Mouse (Mus musculus) limb, embryonic 15.5 days (tissue): ENCODE results near the gene Zbp1. TPM values are rescaled to one million over a fixed set of nuclear protein-coding genes. Genes with fewer than 3 reads are reported as not detected.

Source experiments
- ATAC-seq: fragments of 200-750 bp; cut with Nextera tagmentation; 2 replicates; pipeline ENCODE4 v1.8.0; 2017; ENCODE audit warnings: low read depth, moderate TSS enrichment; ENCODE audit not compliant: insufficient number of reproducible peaks, low FRiP score, low TSS enrichment
- H3K27ac ChIP-seq: fragments of 300-500 bp; sonication (generic); 2 replicates; pipeline ENCODE4 v1.5.1; 2015; ENCODE audit warnings: moderate library complexity, mild to moderate bottlenecking, inconsistent platforms
- H3K27me3 ChIP-seq: fragments of 300-500 bp; sonication (generic); 2 replicates; pipeline ENCODE4 v1.6.1; 2015; ENCODE audit warnings: inconsistent platforms
- H3K36me3 ChIP-seq: fragments of 300-500 bp; sonication (generic); 2 replicates; pipeline ENCODE4 v1.6.1; 2015; ENCODE audit warnings: inconsistent platforms
- H3K4me1 ChIP-seq: fragments of 300-500 bp; sonication (generic); 2 replicates; pipeline ENCODE4 v1.6.1; 2015; ENCODE audit warnings: inconsistent platforms
- H3K4me2 ChIP-seq: fragments of 300-500 bp; sonication (generic); 2 replicates; pipeline ENCODE4 v1.6.1; 2015; ENCODE audit warnings: mild to moderate bottlenecking, inconsistent platforms
- H3K4me3 ChIP-seq: fragments of 300-500 bp; sonication (generic); 2 replicates; pipeline ENCODE4 v1.5.1; 2015; ENCODE audit warnings: mild to moderate bottlenecking, inconsistent platforms
- H3K9ac ChIP-seq: fragments of 300-500 bp; sonication (generic); 2 replicates; pipeline ENCODE4 v1.6.1; 2015; ENCODE audit warnings: inconsistent platforms
- H3K9me3 ChIP-seq: fragments of 300-500 bp; sonication (generic); 2 replicates; pipeline ENCODE4 v1.6.1; 2016; ENCODE audit warnings: inconsistent platforms
- WGBS: fragments of 180-500 bp; shearing (Covaris S2); methylation state at CpG from one replicate; pipeline ENCODE4 v1.1.7; 2015; 5-methylcytosine and 5-hydroxymethylcytosine counted together
- polyA plus RNA-seq: library from polyadenylated mRNA; unstranded; fragments of >200 nt; fragmentation: Nextera tagmentation; extraction: Ambion mirVana; gene quantifications from 2 replicates; pipeline ENCODE4 v1.2.1, GENCODE M21; 2015

Zbp1 gene
- polyA plus RNA-seq, 1 experiment from 2014 or later: 0.64 TPM

DNA sequence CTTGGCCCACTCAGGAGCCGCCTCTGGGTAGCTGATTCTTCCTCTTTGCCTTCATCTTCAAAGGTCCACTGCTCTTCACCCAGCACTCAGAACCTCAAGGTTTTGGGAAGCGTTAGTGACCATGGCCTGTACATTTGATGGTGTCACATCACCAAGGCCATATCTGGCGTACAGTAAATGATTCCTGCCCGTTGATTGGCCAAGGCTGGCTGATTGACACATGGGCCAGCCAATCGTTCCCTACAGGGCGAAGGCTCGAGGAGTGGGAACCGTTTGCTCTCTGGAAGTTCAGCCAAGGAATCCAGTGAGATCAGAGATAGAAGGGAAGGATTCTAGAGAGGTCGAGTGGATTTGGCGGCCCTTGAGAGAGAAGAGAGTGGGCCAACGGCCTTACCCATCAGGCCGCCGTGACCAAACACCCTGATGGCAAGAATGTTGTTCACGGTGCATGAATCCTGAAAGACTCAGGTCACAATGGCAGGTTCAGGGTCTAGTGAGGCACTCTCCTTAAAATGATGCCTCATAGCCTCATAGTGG is 13.1 kb downstream of the Zbp1 start:
- 93% methylated on average over 14 of the region's 14 CpGs for WGBS
- H3K9me3 ChIP-seq: no peaks in the 10 kb centered on the region
- no peak for ATAC-seq

GRCm38 (mm10) chr2:173204671-173205070 is 14.1 kb downstream of the Zbp1 start:
- 67% methylated on average over 4 of the region's 4 CpGs for WGBS
- H3K9ac ChIP-seq: no peak overlapping the region

More for the DNA sequence above, 13.1 kb downstream of the Zbp1 start:
- no peak overlapping the region for H3K4me3 ChIP-seq
- H3K27ac ChIP-seq: no peak overlapping the region
- no peaks in the 10 kb centered on the region for H3K36me3 ChIP-seq
- no peak overlapping the region for H3K9ac ChIP-seq
- no peak overlapping the region for H3K4me2 ChIP-seq
- H3K4me1 ChIP-seq: no peaks in the 10 kb centered on the region; the same call in 1 of the 2 replicates
- H3K27me3 ChIP-seq: no peaks in the 10 kb centered on the region

DNA sequence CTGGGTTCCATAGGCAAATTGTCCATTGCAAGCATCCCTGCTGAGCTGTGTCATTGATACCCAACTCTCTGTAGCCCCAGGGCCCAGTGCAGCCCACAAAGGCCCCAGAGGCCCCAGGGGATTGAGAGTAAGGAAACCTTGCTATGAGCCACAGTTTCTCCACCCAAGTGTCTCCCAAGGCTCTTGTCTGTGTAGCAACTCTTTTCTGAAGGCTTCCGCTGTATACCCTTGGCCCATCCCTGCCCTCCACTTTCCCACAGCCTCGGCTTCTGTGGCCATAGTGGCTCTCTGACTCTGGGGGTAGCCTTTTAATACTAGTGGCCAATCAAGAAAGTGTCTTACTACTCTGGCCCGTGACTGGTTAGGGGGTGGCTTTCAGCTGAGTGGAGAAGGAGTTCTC is 15.0 kb downstream of the Zbp1 start:
- no peaks in the 10 kb centered on the region for H3K36me3 ChIP-seq
- no peaks in the 10 kb centered on the region for H3K9me3 ChIP-seq
- ATAC-seq: no peak
- H3K27me3 ChIP-seq: no peaks in the 10 kb centered on the region
- H3K27ac ChIP-seq: no peak overlapping the region
- no peaks in the 10 kb centered on the region; the same call in 1 of the 2 replicates for H3K4me1 ChIP-seq
- no peak overlapping the region for H3K4me2 ChIP-seq
- WGBS: 87% methylated on average over 3 of the region's 3 CpGs
- H3K9ac ChIP-seq: no peak overlapping the region
- H3K4me3 ChIP-seq: no peak overlapping the region

More at GRCm38 (mm10) chr2:173204671-173205070, 14.1 kb downstream of the Zbp1 start:
- Histone ChIP-seq H3K4me2 (no peak overlapping the region), H3K27ac (no peak overlapping the region), H3K4me1 (no peaks in the 10 kb centered on the region; the same call in 1 of the 2 replicates), H3K36me3 (no peaks in the 10 kb centered on the region), H3K4me3 (no peak overlapping the region), H3K9me3 (no peaks in the 10 kb centered on the region), H3K27me3 (no peaks in the 10 kb centered on the region)
- no peak for ATAC-seq

DNA sequence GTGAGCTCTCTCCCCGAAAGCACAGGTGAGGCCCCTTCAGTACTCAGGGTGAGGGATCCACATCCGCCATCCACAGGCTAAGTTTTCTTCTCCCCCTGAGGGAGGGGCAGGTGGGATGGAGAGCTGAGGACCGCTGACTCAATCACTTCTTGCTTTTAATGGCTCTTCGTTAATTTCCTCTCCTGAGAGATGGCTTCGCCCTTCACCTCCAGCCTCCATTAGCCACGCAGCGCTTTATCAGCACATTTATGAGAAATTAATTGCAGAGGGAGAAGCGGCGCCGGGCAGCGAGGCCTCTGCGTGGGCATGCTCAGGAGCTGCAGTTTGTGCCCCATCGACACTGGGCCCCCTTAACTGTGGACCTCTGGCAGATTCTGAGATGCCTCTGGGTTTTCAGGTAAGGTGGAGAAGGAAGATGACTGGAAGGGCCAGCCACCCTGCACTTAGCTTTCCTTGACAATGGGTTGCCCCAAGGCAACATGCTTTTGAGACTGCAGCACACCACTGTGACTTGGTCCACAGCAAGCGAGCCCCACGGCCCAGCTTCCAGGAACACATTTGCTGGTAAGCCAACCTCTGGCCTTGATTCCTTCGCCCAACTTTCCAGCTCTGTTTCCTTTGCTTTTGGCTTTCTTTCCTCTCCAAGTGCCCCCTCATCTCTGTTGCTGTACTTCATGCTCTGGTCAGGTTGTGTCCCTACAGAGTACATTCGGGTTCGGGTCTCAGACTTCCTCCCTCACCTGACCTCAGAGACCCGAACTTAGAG is 15.6 kb downstream of the Zbp1 start:
- Histone ChIP-seq H3K4me3 (no peak overlapping the region), H3K4me1 (no peaks in the 10 kb centered on the region; the same call in 1 of the 2 replicates), H3K4me2 (no peak overlapping the region), H3K27ac (no peak overlapping the region), H3K27me3 (no peaks in the 10 kb centered on the region), H3K9me3 (no peaks in the 10 kb centered on the region), H3K9ac (no peak overlapping the region), H3K36me3 (no peaks in the 10 kb centered on the region)
- WGBS: 70% methylated on average over 19 of the region's 19 CpGs
- no peak for ATAC-seq

DNA sequence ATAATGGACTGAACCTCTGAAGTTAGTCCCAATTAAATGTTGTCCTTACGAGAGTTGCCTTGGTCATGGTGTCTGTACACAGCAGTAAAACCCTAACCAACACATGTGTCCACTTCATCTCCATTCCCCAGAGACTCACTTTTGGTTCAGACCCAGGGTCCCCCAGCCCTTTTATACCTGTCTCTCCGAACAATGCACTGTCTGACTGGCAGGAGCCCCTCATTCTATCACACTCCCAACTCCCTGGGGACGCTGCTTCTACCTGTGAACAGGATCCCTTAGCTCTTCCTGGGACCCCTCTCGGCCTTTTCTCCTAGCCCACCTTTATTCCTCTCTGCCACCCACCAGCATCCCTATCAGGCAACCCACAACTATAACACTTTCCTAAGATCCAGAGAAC is 23.9 kb downstream of the Zbp1 start:
- no peak for ATAC-seq
- Histone ChIP-seq H3K4me1 (no peaks in the 10 kb centered on the region), H3K9ac (no peak overlapping the region), H3K27me3 (no peaks in the 10 kb centered on the region), H3K4me2 (no peak overlapping the region), H3K4me3 (no peak overlapping the region), H3K36me3 (no peaks in the 10 kb centered on the region), H3K27ac (no peak overlapping the region), H3K9me3 (no peaks in the 10 kb centered on the region)
- 90% methylated on average over 4 of the region's 4 CpGs for whole genome bisulfite sequencing

DNA sequence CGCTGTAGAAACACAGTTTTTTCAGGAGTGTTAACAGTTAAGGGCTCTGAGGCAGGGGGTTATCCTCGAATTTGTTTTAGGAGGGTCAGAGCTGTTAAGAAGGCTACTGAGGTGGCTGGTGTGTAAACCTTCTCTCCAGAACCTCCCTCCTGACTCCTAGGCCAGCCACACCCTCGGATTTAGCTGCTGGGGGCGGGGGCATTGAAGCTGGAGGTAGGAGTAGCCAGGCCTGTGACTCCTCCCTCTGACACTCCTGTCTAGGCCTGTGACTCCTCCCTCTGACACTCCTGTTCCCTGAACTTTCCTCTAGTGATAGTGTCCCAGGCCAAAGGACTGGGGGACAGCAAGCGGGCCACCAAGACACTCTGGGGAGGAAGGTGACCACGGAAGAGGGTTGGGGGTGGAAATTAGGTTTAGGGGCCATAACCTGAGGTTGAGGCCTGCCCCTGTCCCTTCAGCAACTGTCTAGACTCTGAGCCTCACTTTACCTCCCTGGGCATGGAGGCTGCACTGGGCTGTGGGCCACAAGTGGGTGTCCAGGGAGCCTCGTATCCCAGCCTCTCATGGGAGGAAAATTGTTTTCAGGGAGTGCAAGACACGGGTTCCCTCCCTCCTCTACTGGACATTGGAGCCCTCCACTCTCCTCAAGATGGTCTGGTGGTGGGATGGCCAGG is 31.4 kb downstream of the Zbp1 start:
- WGBS: 34% methylated on average over 8 of the region's 8 CpGs
- Histone ChIP-seq H3K9me3 (no peaks in the 10 kb centered on the region), H3K4me3 (no peak overlapping the region), H3K9ac (no peak overlapping the region), H3K36me3 (no peaks in the 10 kb centered on the region), H3K4me2 (no peak overlapping the region), H3K27ac (no peak overlapping the region), H3K4me1 (0 out of 2 replicates have a peak, but pooled peaks cover 6% of the 10 kb centered on the region), H3K27me3 (peaks cover 7% of the 10 kb centered on the region; the same call in 1 of the 2 replicates)
- no peak for ATAC-seq

DNA sequence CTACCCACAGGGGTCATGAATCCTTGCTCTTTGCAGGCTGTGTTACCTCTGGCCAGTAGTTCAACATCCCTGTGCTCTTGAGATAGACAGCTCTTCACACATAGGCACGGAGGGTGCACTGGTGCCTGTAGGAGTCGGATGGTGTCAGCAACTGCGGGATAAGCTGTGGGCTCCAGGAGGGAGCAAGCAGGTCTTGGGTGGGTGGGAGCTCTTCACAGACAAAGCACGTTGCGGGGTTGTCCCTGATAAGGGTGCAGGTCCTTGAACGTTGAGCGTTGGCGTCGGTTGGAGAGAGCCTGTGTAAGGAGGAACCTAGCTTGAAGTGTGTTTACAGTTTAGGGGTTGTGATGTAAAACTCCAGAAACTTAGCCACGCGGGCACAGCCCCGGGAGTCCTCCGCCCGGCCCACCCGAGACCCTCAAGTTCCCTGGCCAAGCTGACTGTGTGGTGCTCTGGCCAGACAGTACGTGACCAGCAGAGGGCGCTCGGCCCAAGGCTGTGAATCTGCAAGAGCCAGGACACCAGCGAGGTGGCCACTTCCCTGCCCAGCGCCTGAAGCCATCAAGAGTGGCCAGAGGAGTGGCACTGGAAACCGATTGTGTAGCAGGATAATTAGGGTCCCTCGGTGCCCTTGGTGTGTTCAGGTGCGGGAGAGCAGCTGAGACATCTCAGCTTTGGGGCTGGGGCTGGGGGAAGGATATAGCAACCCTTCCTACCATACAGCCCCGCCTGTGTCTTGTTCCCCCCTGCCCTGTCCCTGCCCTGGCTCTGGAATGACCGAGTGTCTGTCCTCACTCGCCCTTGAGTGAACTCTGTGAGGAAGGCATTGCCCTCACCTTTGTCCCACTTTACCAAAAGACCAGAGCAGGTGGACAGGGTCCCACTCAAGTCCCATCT is 32.4 kb downstream of the Zbp1 start:
- Histone ChIP-seq H3K9me3 (no peaks in the 10 kb centered on the region), H3K4me2 (no peak overlapping the region), H3K27ac (no peak overlapping the region), H3K9ac (no peak overlapping the region), H3K4me1 (0 out of 2 replicates have a peak, but pooled peaks cover 6% of the 10 kb centered on the region), H3K27me3 (peaks cover 7% of the 10 kb centered on the region; the same call in 1 of the 2 replicates), H3K36me3 (no peaks in the 10 kb centered on the region), H3K4me3 (no peak overlapping the region)
- WGBS: 30% methylated on average over 26 of the region's 26 CpGs
- ATAC-seq: 0 out of 2 replicates have a peak, but pooled peaks have one; percentile 30

DNA sequence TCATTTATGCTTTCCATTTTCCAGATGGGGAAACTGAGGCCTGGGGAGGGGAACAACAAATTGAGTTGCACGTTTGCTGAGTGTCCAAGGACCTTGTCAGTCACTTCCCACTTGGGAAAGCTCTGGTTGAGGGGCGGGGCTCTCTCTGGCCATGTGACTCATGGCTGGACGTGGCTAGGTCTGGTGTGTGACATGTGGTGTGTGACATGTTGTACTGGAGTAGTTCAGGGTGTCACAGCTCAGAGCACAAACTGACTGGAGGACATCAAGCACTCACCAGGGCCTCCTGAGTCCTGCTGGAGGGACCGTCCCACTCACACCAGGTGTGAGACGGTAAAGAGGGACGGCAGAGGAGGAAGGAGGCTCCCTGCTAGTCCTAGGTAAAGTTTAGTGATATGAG is 33.4 kb downstream of the Zbp1 start:
- WGBS: 60% methylated on average over 6 of the region's 6 CpGs
- H3K9ac ChIP-seq: no peak overlapping the region
- no peak overlapping the region for H3K27ac ChIP-seq
- H3K9me3 ChIP-seq: no peaks in the 10 kb centered on the region
- H3K4me3 ChIP-seq: no peak overlapping the region
- no peak for ATAC-seq
- peaks cover 11% of the 10 kb centered on the region; the same call in 1 of the 2 replicates for H3K4me1 ChIP-seq
- H3K36me3 ChIP-seq: no peaks in the 10 kb centered on the region
- peaks cover 7% of the 10 kb centered on the region; the same call in 1 of the 2 replicates for H3K27me3 ChIP-seq
- no peak overlapping the region for H3K4me2 ChIP-seq

GRCm38 (mm10) chr2:173184475-173185080 is 34.1 kb downstream of the Zbp1 start:
- peaks cover 7% of the 10 kb centered on the region for H3K27me3 ChIP-seq
- WGBS: 63% methylated on average over 11 of the region's 11 CpGs
- no peak overlapping the region for H3K9ac ChIP-seq
- no peaks in the 10 kb centered on the region for H3K9me3 ChIP-seq
- no peak overlapping the region for H3K27ac ChIP-seq
- H3K4me1 ChIP-seq: peaks cover 11% of the 10 kb centered on the region; the same call in 1 of the 2 replicates
- H3K4me3 ChIP-seq: no peak overlapping the region
- no peak overlapping the region for H3K4me2 ChIP-seq
- ATAC-seq: no peak
- H3K36me3 ChIP-seq: no peaks in the 10 kb centered on the region

DNA sequence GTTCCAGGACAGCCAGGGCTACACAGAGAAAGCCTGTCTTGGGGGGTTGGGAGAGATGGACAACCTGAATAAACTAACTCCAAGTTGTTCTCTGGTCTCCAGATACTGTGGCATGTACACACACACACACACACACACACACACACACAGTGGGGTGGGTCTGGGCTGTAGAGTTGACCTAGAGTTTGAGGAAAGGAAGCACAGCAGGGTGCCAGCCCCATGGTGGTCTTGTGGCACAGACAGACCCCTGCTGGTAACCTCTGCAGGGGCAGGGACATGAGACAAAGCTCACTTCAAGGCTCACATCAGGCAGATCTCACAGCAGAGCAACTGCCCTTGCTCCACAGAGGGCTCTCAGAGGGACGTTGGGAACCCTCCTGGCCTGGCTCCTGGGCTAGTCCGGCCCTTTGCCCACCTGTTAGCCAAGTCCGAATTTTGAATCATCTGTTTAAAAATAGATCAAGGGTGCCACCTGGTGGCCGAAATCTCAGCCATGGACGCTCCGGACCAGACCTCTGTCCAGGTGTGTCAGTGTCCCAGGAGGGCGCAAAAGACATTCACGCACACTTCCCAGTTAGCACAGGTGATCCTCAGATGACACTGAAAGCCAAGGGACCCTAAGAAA is 34.8 kb downstream of the Zbp1 start:
- H3K4me1 ChIP-seq: peaks cover 11% of the 10 kb centered on the region; the same call in 1 of the 2 replicates
- peaks cover 7% of the 10 kb centered on the region for H3K27me3 ChIP-seq
- 5% methylated on average over 8 of the region's 8 CpGs for WGBS
- no peaks in the 10 kb centered on the region for H3K36me3 ChIP-seq
- H3K27ac ChIP-seq: no peak overlapping the region
- no peak overlapping the region for H3K4me2 ChIP-seq
- H3K9me3 ChIP-seq: no peaks in the 10 kb centered on the region
- no peak overlapping the region for H3K4me3 ChIP-seq
- ATAC-seq: no peak
- no peak overlapping the region for H3K9ac ChIP-seq

DNA sequence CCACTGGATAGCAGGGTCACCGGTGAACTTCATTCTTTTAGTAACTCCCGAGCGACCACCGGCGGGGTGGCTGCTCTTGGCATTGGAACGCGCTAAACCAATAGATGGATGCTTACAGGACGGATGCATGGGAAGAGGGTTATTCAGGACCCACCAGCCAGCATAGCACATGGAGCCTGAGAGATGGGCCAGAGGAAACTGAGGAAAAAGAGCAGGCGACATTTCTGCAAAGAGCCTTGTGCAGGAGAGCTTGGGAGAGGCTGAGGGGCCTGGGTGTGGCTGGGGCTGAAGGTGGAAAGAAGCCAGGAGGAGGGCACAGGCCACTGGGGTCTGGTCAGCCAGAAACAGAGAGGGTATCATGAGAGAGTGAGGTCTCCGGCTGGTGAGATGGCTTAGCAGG is 35.4 kb downstream of the Zbp1 start:
- ATAC-seq: no peak
- H3K9ac ChIP-seq: no peak overlapping the region
- no peak overlapping the region for H3K4me3 ChIP-seq
- peaks cover 7% of the 10 kb centered on the region for H3K27me3 ChIP-seq
- no peak overlapping the region for H3K27ac ChIP-seq
- H3K36me3 ChIP-seq: no peaks in the 10 kb centered on the region
- H3K4me2 ChIP-seq: no peak overlapping the region
- peaks cover 11% of the 10 kb centered on the region; the same call in 1 of the 2 replicates for H3K4me1 ChIP-seq
- 89% methylated on average over 10 of the region's 10 CpGs for WGBS
- no peaks in the 10 kb centered on the region for H3K9me3 ChIP-seq
